Mouse (Mus musculus) intestine, embryonic 15.5 days (tissue): ENCODE results near the gene Igbp1b. TPM values are rescaled to one million over a fixed set of nuclear protein-coding genes. Genes with fewer than 3 reads are reported as not detected.

Experiments used
- ATAC-seq: fragments of 200-750 bp; cut with Nextera tagmentation; 2 replicates; pipeline ENCODE4 v1.8.0; 2017; ENCODE audit warnings: moderate TSS enrichment, moderate library complexity
- H3K27ac ChIP-seq: fragments of 300-500 bp; sonication (generic); 2 replicates; pipeline ENCODE4 v1.5.1; 2015; ENCODE audit warnings: mild to moderate bottlenecking, inconsistent platforms
- H3K27me3 ChIP-seq: fragments of 300-500 bp; sonication (generic); replicated peaks from 2 replicates; pipeline ENCODE4 v1.6.1; 2015; ENCODE audit warnings: inconsistent platforms
- H3K36me3 ChIP-seq: fragments of 300-500 bp; sonication (generic); 2 replicates; pipeline ENCODE4 v1.6.1; 2015; ENCODE audit warnings: inconsistent platforms
- H3K4me1 ChIP-seq: fragments of 300-500 bp; sonication (generic); replicated peaks from 2 replicates; pipeline ENCODE4 v1.6.1; 2015; ENCODE audit warnings: inconsistent platforms
- H3K4me2 ChIP-seq: fragments of 300-500 bp; sonication (generic); replicated peaks from 2 replicates; pipeline ENCODE4 v1.6.1; 2015; ENCODE audit warnings: mild to moderate bottlenecking, inconsistent platforms
- H3K4me3 ChIP-seq: fragments of 300-500 bp; sonication (generic); replicated peaks from 2 replicates; pipeline ENCODE4 v1.5.1; 2015; ENCODE audit warnings: inconsistent platforms
- H3K9ac ChIP-seq: fragments of 300-500 bp; sonication (generic); 2 replicates; pipeline ENCODE4 v1.6.1; 2015; ENCODE audit warnings: inconsistent platforms
- H3K9me3 ChIP-seq: fragments of 300-500 bp; sonication (generic); 2 replicates; pipeline ENCODE4 v1.6.1; 2016; ENCODE audit warnings: inconsistent platforms
- WGBS: fragments of 180-500 bp; shearing (Covaris S2); methylation state at CpG from one replicate; pipeline ENCODE4 v1.1.7; 2015; 5-methylcytosine and 5-hydroxymethylcytosine counted together
- polyA plus RNA-seq: library from polyadenylated mRNA; unstranded; fragments of >200 nt; fragmentation: Nextera tagmentation; extraction: Ambion mirVana; gene quantifications from 2 replicates; pipeline ENCODE4 v1.2.1, GENCODE M21; 2015

The Igbp1b gene
- not detected in 2 replicates for polyA plus RNA-seq

GRCm38 (mm10) chr6:138658516-138658915 is at the start of gene Igbp1b:
TSS of gene Igbp1b (minus strand) at chr6:138658544.
- no peak within 1 kb of the TSS for H3K9ac ChIP-seq
- no peak for ATAC-seq
- no peaks in the 10 kb centered on the region for H3K27me3 ChIP-seq
- no peak within 1 kb of the TSS for H3K4me2 ChIP-seq
- no peak within 1 kb of the TSS for H3K27ac ChIP-seq
- no peaks in the 10 kb centered on the region for H3K36me3 ChIP-seq
- WGBS, result 85% methylated on average over 3 of the region's 3 CpGs
- no peak within 1 kb of the TSS for H3K4me3 ChIP-seq
- H3K9me3 ChIP-seq, result no peaks in the 10 kb centered on the region
- H3K4me1 ChIP-seq, result no peaks in the 10 kb centered on the region

GRCm38 (mm10) chr6:138682959-138683358 is 24.6 kb upstream of the Igbp1b start:
- Histone ChIP-seq H3K4me3 (no peak overlapping the region), H3K36me3 (no peaks in the 10 kb centered on the region), H3K9me3 (no peaks in the 10 kb centered on the region), H3K4me2 (no peak overlapping the region), H3K27me3 (no peaks in the 10 kb centered on the region), H3K9ac (no peak overlapping the region), H3K27ac (no peak overlapping the region), H3K4me1 (no peaks in the 10 kb centered on the region)
- ATAC-seq, result no peak

GRCm38 (mm10) chr6:138672704-138673141 is 14.4 kb upstream of the Igbp1b start:
- H3K36me3 ChIP-seq, result no peaks in the 10 kb centered on the region
- H3K4me3 ChIP-seq, result no peak overlapping the region
- H3K9me3 ChIP-seq, result no peaks in the 10 kb centered on the region
- H3K4me2 ChIP-seq, result no peak overlapping the region
- no peak overlapping the region for H3K27ac ChIP-seq
- H3K9ac ChIP-seq, result no peak overlapping the region
- ATAC-seq, result no peak
- H3K4me1 ChIP-seq, result no peaks in the 10 kb centered on the region
- 7% methylated on average over 2 of the region's 2 CpGs for WGBS
- no peaks in the 10 kb centered on the region for H3K27me3 ChIP-seq

- Histone ChIP-seq H3K9me3 (no peaks in the 10 kb centered on the region), H3K36me3 (no peaks in the 10 kb centered on the region), H3K9ac (no peak overlapping the region), H3K27ac (no peak overlapping the region), H3K4me2 (no peak overlapping the region), H3K4me3 (no peak overlapping the region), H3K4me1 (no peaks in the 10 kb centered on the region), H3K27me3 (no peaks in the 10 kb centered on the region)
- ATAC-seq, result no peak
- WGBS, result 78% methylated on average over 3 of the region's 3 CpGs
These were observed 7.1 kb upstream of the Igbp1b start for GRCm38 (mm10) chr6:138665416-138665815.

- no peak overlapping the region for H3K4me3 ChIP-seq
- no peak overlapping the region for H3K27ac ChIP-seq
- no peaks in the 10 kb centered on the region for H3K27me3 ChIP-seq
- H3K9me3 ChIP-seq, result no peaks in the 10 kb centered on the region
- H3K4me1 ChIP-seq, result no peaks in the 10 kb centered on the region
- H3K36me3 ChIP-seq, result no peaks in the 10 kb centered on the region
- ATAC-seq, result no peak
- 97% methylated on average over 2 of the region's 2 CpGs for WGBS
- no peak overlapping the region for H3K9ac ChIP-seq
- no peak overlapping the region for H3K4me2 ChIP-seq
These were observed 12.7 kb downstream of the Igbp1b start for GRCm38 (mm10) chr6:138645604-138646003.

GRCm38 (mm10) chr6:138639351-138639750 is 19.0 kb downstream of the Igbp1b start:
- ATAC-seq, result no peak
- Histone ChIP-seq H3K27me3 (no peaks in the 10 kb centered on the region), H3K36me3 (no peaks in the 10 kb centered on the region), H3K4me2 (no peak overlapping the region), H3K9ac (no peak overlapping the region), H3K27ac (no peak overlapping the region), H3K9me3 (no peaks in the 10 kb centered on the region), H3K4me1 (no peaks in the 10 kb centered on the region), H3K4me3 (no peak overlapping the region)
- 49% methylated on average over 4 of the region's 4 CpGs for WGBS

GRCm38 (mm10) chr6:138620786-138621185 is 37.6 kb downstream of the Igbp1b start:
- Histone ChIP-seq H3K9ac (no peak overlapping the region), H3K27ac (no peak overlapping the region), H3K36me3 (no peaks in the 10 kb centered on the region), H3K9me3 (no peaks in the 10 kb centered on the region), H3K4me3 (no peak overlapping the region), H3K4me2 (no peak overlapping the region), H3K27me3 (no peaks in the 10 kb centered on the region), H3K4me1 (no peaks in the 10 kb centered on the region)
- no peak for ATAC-seq

GRCm38 (mm10) chr6:138618396-138618795 is 39.9 kb downstream of the Igbp1b start:
- Histone ChIP-seq H3K4me3 (no peak overlapping the region), H3K27ac (no peak overlapping the region), H3K36me3 (no peaks in the 10 kb centered on the region), H3K9me3 (no peaks in the 10 kb centered on the region), H3K9ac (no peak overlapping the region), H3K27me3 (no peaks in the 10 kb centered on the region), H3K4me1 (no peaks in the 10 kb centered on the region), H3K4me2 (no peak overlapping the region)
- 96% methylated on average over 3 of the region's 3 CpGs for WGBS
- ATAC-seq, result no peak

Other genes starting within 250 kb of the Igbp1b start
- gene Lmo3, start 76.6 kb downstream of the Igbp1b start, polyA plus RNA-seq, result 11.1 and 13.4 TPM in 2 replicates